Mouse (Mus musculus) kidney, embryonic 14.5 days (tissue): ENCODE measurements at regions not wholly inside any gene's neighbourhood (a gene's known extent, or its start where the extent isn't known, plus 50 kb on each side); places are given as distances from the start of the nearest gene placed in this dataset.
A peak's percentile ranks its signal among the peaks of the same experiment; 100 is the strongest.

Source experiments
- ATAC-seq: fragments of 200-750 bp; cut with Nextera tagmentation; 2 replicates; pipeline ENCODE4 v1.8.0; 2017; ENCODE audit warnings: moderate number of reproducible peaks, mild to moderate bottlenecking, moderate TSS enrichment, moderate library complexity; ENCODE audit not compliant: low FRiP score, low TSS enrichment
- H3K27ac ChIP-seq: fragments of 300-500 bp; sonication (generic); 2 replicates; pipeline ENCODE4 v1.5.1; 2014; ENCODE audit warnings: low read depth, mild to moderate bottlenecking, low read length, moderate library complexity, mixed read lengths
- H3K27me3 ChIP-seq: fragments of 300-500 bp; sonication (generic); 2 replicates; pipeline ENCODE4 v1.6.1; 2014; ENCODE audit warnings: mild to moderate bottlenecking, low read length; ENCODE audit not compliant: control insufficient read depth, insufficient read depth
- H3K36me3 ChIP-seq: fragments of 300-500 bp; sonication (generic); 2 replicates; pipeline ENCODE4 v1.6.1; 2014; ENCODE audit warnings: low read length, mixed read lengths; ENCODE audit not compliant: control insufficient read depth, insufficient read depth
- H3K4me1 ChIP-seq: fragments of 300-500 bp; sonication (generic); 2 replicates; pipeline ENCODE4 v1.6.1; 2014; ENCODE audit warnings: low read length, mixed read lengths; ENCODE audit not compliant: control insufficient read depth, insufficient read depth
- H3K4me2 ChIP-seq: fragments of 300-500 bp; sonication (generic); replicated peaks from 2 replicates; pipeline ENCODE4 v1.6.1; 2014; ENCODE audit warnings: low read depth, mild to moderate bottlenecking, low read length
- H3K4me3 ChIP-seq: fragments of 300-500 bp; sonication (generic); 2 replicates; pipeline ENCODE4 v1.5.1; 2014; ENCODE audit warnings: mild to moderate bottlenecking, low read length
- H3K9ac ChIP-seq: fragments of 300-500 bp; sonication (generic); 2 replicates; pipeline ENCODE4 v1.6.1; 2014; ENCODE audit warnings: low read depth, mild to moderate bottlenecking, low read length, moderate library complexity
- H3K9me3 ChIP-seq: fragments of 300-500 bp; sonication (generic); 2 replicates; pipeline ENCODE4 v1.6.1; 2016; ENCODE audit warnings: low read length; ENCODE audit not compliant: control insufficient read depth
- WGBS: fragments of 180-500 bp; shearing (Covaris S2); extraction: QIAGEN DNeasy Blood & Tissue Kit; methylation state at CpG from one replicate; pipeline ENCODE4 v1.1.7; 2014; 5-methylcytosine and 5-hydroxymethylcytosine counted together

- WGBS, result 48% methylated on average over 1 of the region's 1 CpGs
- Histone ChIP-seq H3K27ac (no peak overlapping the region), H3K27me3 (no peaks in the 10 kb centered on the region), H3K4me1 (peaks cover 5% of the 10 kb centered on the region; the same call in 1 of the 2 replicates), H3K4me3 (no peak overlapping the region), H3K9me3 (no peaks in the 10 kb centered on the region), H3K4me2 (no peak overlapping the region), H3K36me3 (no peaks in the 10 kb centered on the region), H3K9ac (no peak overlapping the region)
- no peak for ATAC-seq
Measured at GRCm38 (mm10) chr1:42418233-42418632, 277.3 kb upstream of the Pou3f3 start.

- H3K4me3 ChIP-seq, result no peak overlapping the region
- H3K4me2 ChIP-seq, result no peak overlapping the region
- H3K27me3 ChIP-seq, result no peaks in the 10 kb centered on the region
- no peak for ATAC-seq
- H3K9ac ChIP-seq, result no peak overlapping the region
- WGBS, result 70% methylated on average over 8 of the region's 8 CpGs
- H3K27ac ChIP-seq, result no peak overlapping the region
- no peaks in the 10 kb centered on the region for H3K36me3 ChIP-seq
- H3K9me3 ChIP-seq, result no peaks in the 10 kb centered on the region
- no peaks in the 10 kb centered on the region for H3K4me1 ChIP-seq
Measured at GRCm38 (mm10) chr1:42436366-42436998, 259.1 kb upstream of the Pou3f3 start.

GRCm38 (mm10) chr1:42468365-42468764, 227.2 kb upstream of the Pou3f3 start:
- H3K4me1 ChIP-seq, result peaks cover 7% of the 10 kb centered on the region
- H3K36me3 ChIP-seq, result no peaks in the 10 kb centered on the region
- peak; percentile 82 for ATAC-seq
- H3K4me2 ChIP-seq, result no peak overlapping the region
- no peaks in the 10 kb centered on the region for H3K27me3 ChIP-seq
- 46% methylated on average over 3 of the region's 3 CpGs for WGBS
- no peak overlapping the region for H3K4me3 ChIP-seq
- H3K9me3 ChIP-seq, result no peaks in the 10 kb centered on the region
- H3K27ac ChIP-seq, result no peak overlapping the region
- no peak overlapping the region for H3K9ac ChIP-seq

GRCm38 (mm10) chr1:42471846-42472494, 223.6 kb upstream of the Pou3f3 start:
- no peaks in the 10 kb centered on the region for H3K27me3 ChIP-seq
- H3K36me3 ChIP-seq, result no peaks in the 10 kb centered on the region
- H3K27ac ChIP-seq, result no peak overlapping the region
- no peak overlapping the region for H3K4me3 ChIP-seq
- WGBS, result 83% methylated on average over 10 of the region's 10 CpGs
- peaks cover 7% of the 10 kb centered on the region for H3K4me1 ChIP-seq
- no peak overlapping the region for H3K9ac ChIP-seq
- no peaks in the 10 kb centered on the region for H3K9me3 ChIP-seq
- ATAC-seq, result no peak
- no peak overlapping the region for H3K4me2 ChIP-seq

- Histone ChIP-seq H3K9me3 (no peaks in the 10 kb centered on the region), H3K4me3 (no peak overlapping the region), H3K36me3 (no peaks in the 10 kb centered on the region), H3K27me3 (no peaks in the 10 kb centered on the region), H3K9ac (no peak overlapping the region), H3K4me2 (no peak overlapping the region), H3K4me1 (peaks cover 7% of the 10 kb centered on the region), H3K27ac (no peak overlapping the region)
- WGBS, result 14% methylated on average over 13 of the region's 13 CpGs
- peak; percentile 60; the same call in 1 of the 2 replicates for ATAC-seq
Measured at GRCm38 (mm10) chr1:42472495-42473230, 222.9 kb upstream of the Pou3f3 start.

- Histone ChIP-seq H3K4me3 (no peak overlapping the region), H3K27ac (no peak overlapping the region), H3K4me2 (no peak overlapping the region), H3K4me1 (peaks cover 3% of the 10 kb centered on the region; the same call in 1 of the 2 replicates), H3K36me3 (no peaks in the 10 kb centered on the region), H3K27me3 (no peaks in the 10 kb centered on the region), H3K9me3 (no peaks in the 10 kb centered on the region), H3K9ac (no peak overlapping the region)
- 81% methylated on average over 8 of the region's 8 CpGs for WGBS
- no peak for ATAC-seq
Measured at GRCm38 (mm10) chr1:42474197-42474596, 221.4 kb upstream of the Pou3f3 start.

- ATAC-seq, result no peak
- no peaks in the 10 kb centered on the region for H3K36me3 ChIP-seq
- H3K4me3 ChIP-seq, result no peak overlapping the region
- no peaks in the 10 kb centered on the region for H3K9me3 ChIP-seq
- no peak overlapping the region for H3K9ac ChIP-seq
- H3K27ac ChIP-seq, result no peak overlapping the region
- WGBS, result 97% methylated on average over 1 of the region's 1 CpGs
- no peak overlapping the region for H3K4me2 ChIP-seq
- peaks cover 3% of the 10 kb centered on the region; the same call in 1 of the 2 replicates for H3K4me1 ChIP-seq
- no peaks in the 10 kb centered on the region for H3K27me3 ChIP-seq
Measured at GRCm38 (mm10) chr1:42474831-42475230, 220.7 kb upstream of the Pou3f3 start.

GRCm38 (mm10) chr1:42475629-42476028, 219.9 kb upstream of the Pou3f3 start:
- WGBS, result 92% methylated on average over 2 of the region's 2 CpGs

More at GRCm38 (mm10) chr1:42475629-42476028, 219.9 kb upstream of the Pou3f3 start:
- ATAC-seq, result no peak
- no peak overlapping the region for H3K9ac ChIP-seq
- no peak overlapping the region for H3K27ac ChIP-seq
- H3K9me3 ChIP-seq, result no peaks in the 10 kb centered on the region
- no peak overlapping the region for H3K4me3 ChIP-seq
- H3K27me3 ChIP-seq, result no peaks in the 10 kb centered on the region
- no peaks in the 10 kb centered on the region for H3K36me3 ChIP-seq
- no peak overlapping the region for H3K4me2 ChIP-seq
- H3K4me1 ChIP-seq, result peaks cover 3% of the 10 kb centered on the region; the same call in 1 of the 2 replicates
